Mouse (Mus musculus): ENCODE results near the gene Nxn.

GRCm38 (mm10) chr11:76246439-76246838 is 152.5 kb downstream of the Nxn start:
- TF ChIP-seq CTCF (IDR thresholded peaks at IDR 0.05; ENCODE audit: low read depth, low read length) = no peak
- TF ChIP-seq POLR2A (IDR thresholded peaks at IDR 0.05; ENCODE audit: borderline replicate concordance, low read depth, low read length) = no peak
